Mouse (Mus musculus): ENCODE measurements at regions not wholly inside any gene's neighbourhood (a gene's known extent, or its start where the extent isn't known, plus 50 kb on each side); places are given as distances from the start of the nearest gene placed in this dataset.

DNA sequence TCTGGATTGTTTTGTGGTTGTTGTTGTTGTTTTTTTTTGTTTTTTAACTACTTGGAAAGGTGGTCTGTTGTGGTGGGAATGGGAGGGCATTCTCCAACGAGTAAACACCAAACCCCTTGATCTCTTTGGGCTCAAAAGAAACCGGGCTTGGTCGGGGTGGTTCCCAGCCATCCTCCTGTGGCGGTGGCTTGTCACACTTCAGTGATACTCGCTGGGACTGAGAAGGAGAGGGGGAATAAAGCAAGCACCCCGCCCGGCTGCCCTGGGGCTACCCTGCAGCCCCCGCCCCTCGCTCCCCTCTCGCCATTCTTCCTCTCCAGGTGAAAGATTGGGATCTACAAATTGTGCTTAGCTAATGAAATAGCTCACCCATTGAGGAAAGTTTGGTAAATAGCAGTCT, 229.3 kb upstream of the Sp4 start:
- Histone ChIP-seq H3K9ac (ENCODE audit: control insufficient read depth, low read depth, low read length, poor library complexity, severe bottlenecking) (no peak overlapping the region), H3K36me3 (ENCODE audit: control insufficient read depth in 1 of 2, insufficient read depth in 2 of 2, low read length in 2 of 2) (no peaks in the 10 kb centered on the region), H3K9me3 (replicated peaks; ENCODE audit: insufficient read depth, low read length) (no peaks in the 10 kb centered on the region), H3K4me1 (ENCODE audit: control insufficient read depth in 1 of 2, insufficient read depth in 2 of 2, low read length in 2 of 2) (no peaks in the 10 kb centered on the region), H3K79me2 (ENCODE audit: control insufficient read depth, insufficient read depth, low read length, poor library complexity) (no peaks in the 10 kb centered on the region), H3K27me3 (ENCODE audit: control insufficient read depth in 1 of 2, insufficient read depth in 2 of 2, low read length in 2 of 2) (no peaks in the 10 kb centered on the region), H3K27ac (ENCODE audit: control insufficient read depth, low read depth, low read length) (no peak overlapping the region), H3K4me3 (ENCODE audit: control insufficient read depth in 1 of 2, insufficient read depth in 1 of 2, low read depth in 2 of 2, low read length in 2 of 2) (no peak overlapping the region)
- no peak for TF ChIP-seq E2F4 (IDR thresholded peaks at IDR 0.05; ENCODE audit: borderline replicate concordance, low read depth, low read length)
- no peak for TF ChIP-seq MAZ (IDR thresholded peaks at IDR 0.05; ENCODE audit: low read depth, low read length)
- no peak for TF ChIP-seq GATA1 (IDR thresholded peaks at IDR 0.05; ENCODE audit: low read depth, low read length)
- no peak for TF ChIP-seq JUND (IDR thresholded peaks at IDR 0.05; ENCODE audit: low read depth, low read length)
- no peak for TF ChIP-seq ZNF384 (IDR thresholded peaks at IDR 0.05; ENCODE audit: low read depth, low read length)
- no peak for TF ChIP-seq POLR2AphosphoS5 (IDR thresholded peaks at IDR 0.05; ENCODE audit: borderline replicate concordance, low read depth, low read length)
- TF ChIP-seq ZC3H11A (IDR thresholded peaks at IDR 0.05; ENCODE audit: low read depth, low read length) = no peak
- TF ChIP-seq NELFE (IDR thresholded peaks at IDR 0.05; ENCODE audit: low read depth, low read length) = no peak
- no peak for TF ChIP-seq CHD1 (IDR thresholded peaks at IDR 0.05; ENCODE audit: low read depth, low read length)
- no peak for TF ChIP-seq MYB (IDR thresholded peaks at IDR 0.05; ENCODE audit: low read depth, low read length)
- no peak for TF ChIP-seq POLR2AphosphoS2 (IDR thresholded peaks at IDR 0.05; ENCODE audit: low read length)
- no peak for TF ChIP-seq ELF1 (IDR thresholded peaks at IDR 0.05; ENCODE audit: low read depth, low read length)
- no peak for DNase-seq (ENCODE audit: low read depth, low spot score)

DNA sequence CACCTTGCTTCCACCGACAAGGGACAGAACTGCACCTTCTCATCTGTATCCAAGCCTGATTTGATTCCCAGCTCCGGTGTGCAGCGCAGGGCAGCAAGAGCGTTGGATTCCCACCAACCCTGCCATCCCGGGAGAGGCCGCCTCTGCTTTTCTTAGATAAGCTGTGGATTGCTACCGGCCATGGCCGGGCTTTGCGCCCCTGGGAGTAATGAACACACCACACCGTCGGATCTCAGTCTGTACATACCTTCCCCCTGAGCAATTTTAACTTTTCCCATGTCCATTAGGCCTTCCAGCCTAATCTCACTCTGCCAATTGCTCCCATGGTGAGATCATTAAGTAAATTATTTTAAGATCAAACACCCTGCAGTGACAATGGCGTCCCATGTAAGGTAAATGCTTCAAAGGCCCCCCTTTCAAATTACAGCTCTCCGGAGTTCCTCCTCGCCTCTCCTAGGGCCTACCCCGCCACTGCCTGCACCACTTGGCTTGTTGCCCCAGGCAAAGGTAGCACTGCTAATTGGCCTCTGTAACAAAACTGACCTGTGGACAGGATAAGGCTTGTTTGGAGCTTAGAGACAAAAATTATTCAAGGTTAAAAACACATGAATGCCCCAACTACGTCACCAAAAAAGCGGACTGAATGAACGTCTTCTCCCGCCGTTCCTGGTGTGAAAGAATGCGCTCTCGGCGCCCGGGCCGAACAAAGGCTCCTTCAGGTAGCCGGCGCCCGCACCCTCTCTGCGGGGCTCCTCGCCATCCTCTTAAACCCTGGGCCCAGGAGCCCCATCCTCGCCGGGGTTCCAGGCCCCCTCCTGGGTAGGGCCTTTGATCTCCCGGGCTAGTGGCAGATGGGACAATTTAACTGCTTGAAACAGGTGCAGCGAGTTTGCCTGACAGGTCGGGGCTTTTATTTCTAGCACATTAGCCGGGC, 228.5 kb upstream of the Sp4 start:
- no peaks in the 10 kb centered on the region for H3K4me1 ChIP-seq (ENCODE audit: control insufficient read depth in 1 of 2, insufficient read depth in 2 of 2, low read length in 2 of 2)
- TF ChIP-seq USF2 (IDR thresholded peaks at IDR 0.05; ENCODE audit: borderline replicate concordance in 1 of 2, insufficient read depth in 1 of 2, low read depth in 1 of 2, low read length in 2 of 2) (no peak), POLR2AphosphoS2 (IDR thresholded peaks at IDR 0.05; ENCODE audit: low read length) (no peak), ZNF384 (IDR thresholded peaks at IDR 0.05; ENCODE audit: low read depth, low read length) (no peak), MXI1 (IDR thresholded peaks at IDR 0.05; ENCODE audit: low read depth, low read length) (no peak), E2F4 (IDR thresholded peaks at IDR 0.05; ENCODE audit: borderline replicate concordance, low read depth, low read length) (no peak), MEF2A (IDR thresholded peaks at IDR 0.05; ENCODE audit: extremely low read depth, insufficient replicate concordance, low read depth, low read length, poor library complexity, severe bottlenecking) (no peak), ZKSCAN1 (IDR thresholded peaks at IDR 0.05; ENCODE audit: low read depth, low read length) (no peak), GATA1 (IDR thresholded peaks at IDR 0.05; ENCODE audit: low read depth, low read length) (no peak), MAFK (IDR thresholded peaks at IDR 0.05; ENCODE audit: borderline replicate concordance, low read depth, low read length) (no peak), RAD21 (IDR thresholded peaks at IDR 0.05; ENCODE audit: low read depth, low read length) (no peak), MAX (IDR thresholded peaks at IDR 0.05; ENCODE audit: low read length) (no peak), NRF1 (IDR thresholded peaks at IDR 0.05; ENCODE audit: insufficient read depth, low read depth, low read length, poor library complexity, severe bottlenecking) (no peak), BHLHE40 (IDR thresholded peaks at IDR 0.05; ENCODE audit: borderline replicate concordance, low read depth, low read length) (no peak), GABPA (IDR thresholded peaks at IDR 0.05; ENCODE audit: low read depth, low read length) (no peak), SMC3 (IDR thresholded peaks at IDR 0.05; ENCODE audit: low read depth, low read length) (no peak), TAL1 (IDR thresholded peaks at IDR 0.05; ENCODE audit: low read length) (no peak), HCFC1 (IDR thresholded peaks at IDR 0.05; ENCODE audit: low read depth, low read length) (no peak), MYB (IDR thresholded peaks at IDR 0.05; ENCODE audit: low read depth, low read length) (no peak)
- no peak for DNase-seq (ENCODE audit: low read depth, low spot score)

More for the DNA sequence above, 228.5 kb upstream of the Sp4 start:
- H3K9ac ChIP-seq (ENCODE audit: control insufficient read depth, low read depth, low read length, poor library complexity, severe bottlenecking) = no peak overlapping the region
- H3K79me2 ChIP-seq (ENCODE audit: control insufficient read depth, insufficient read depth, low read length, poor library complexity) = no peaks in the 10 kb centered on the region
- H3K36me3 ChIP-seq (ENCODE audit: control insufficient read depth in 1 of 2, insufficient read depth in 2 of 2, low read length in 2 of 2) = no peaks in the 10 kb centered on the region
- no peaks in the 10 kb centered on the region for H3K27me3 ChIP-seq (ENCODE audit: control insufficient read depth in 1 of 2, insufficient read depth in 2 of 2, low read length in 2 of 2)
- H3K4me3 ChIP-seq (ENCODE audit: control insufficient read depth in 1 of 2, insufficient read depth in 1 of 2, low read depth in 2 of 2, low read length in 2 of 2) = no peak overlapping the region
- H3K9me3 ChIP-seq (replicated peaks; ENCODE audit: insufficient read depth, low read length) = no peaks in the 10 kb centered on the region
- H3K27ac ChIP-seq (ENCODE audit: control insufficient read depth, low read depth, low read length) = no peak overlapping the region
